Mouse (Mus musculus) thymus, postnatal 0 days (tissue): ENCODE measurements at regions not wholly inside any gene's neighbourhood (a gene's known extent, or its start where the extent isn't known, plus 50 kb on each side); places are given as distances from the start of the nearest gene placed in this dataset.
"Not testable (repeated sequence)": the region's sequence is repeated elsewhere in the genome, so short reads cannot be mapped to it uniquely, and the experiment has no call there.

Source experiments
- DNase-seq: peaks from one replicate; pipeline ENCODE4 v3.0.0-alpha.2; 2015; ENCODE audit warnings: low spot score

DNA sequence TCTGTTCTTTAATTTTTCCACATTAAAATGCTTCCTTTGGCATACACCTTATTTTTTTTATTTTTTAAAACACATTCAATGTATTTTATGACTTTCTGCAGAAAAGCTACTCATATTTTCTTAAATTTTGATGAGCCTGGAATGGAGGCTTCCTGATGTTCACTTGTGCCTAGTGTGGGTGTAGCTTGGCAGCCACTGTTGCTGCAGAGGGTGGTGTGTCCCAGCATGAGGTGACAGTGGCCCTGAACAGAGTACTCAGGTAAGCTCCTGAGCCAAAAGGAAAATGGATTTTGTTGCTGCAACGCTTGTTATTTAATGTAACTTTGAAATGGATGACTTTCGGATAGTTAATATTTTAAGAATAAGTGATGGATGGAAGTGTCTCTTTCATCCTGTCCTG, 170.6 kb downstream of the Eipr1 start:
- DNase-seq, result no peak

DNA sequence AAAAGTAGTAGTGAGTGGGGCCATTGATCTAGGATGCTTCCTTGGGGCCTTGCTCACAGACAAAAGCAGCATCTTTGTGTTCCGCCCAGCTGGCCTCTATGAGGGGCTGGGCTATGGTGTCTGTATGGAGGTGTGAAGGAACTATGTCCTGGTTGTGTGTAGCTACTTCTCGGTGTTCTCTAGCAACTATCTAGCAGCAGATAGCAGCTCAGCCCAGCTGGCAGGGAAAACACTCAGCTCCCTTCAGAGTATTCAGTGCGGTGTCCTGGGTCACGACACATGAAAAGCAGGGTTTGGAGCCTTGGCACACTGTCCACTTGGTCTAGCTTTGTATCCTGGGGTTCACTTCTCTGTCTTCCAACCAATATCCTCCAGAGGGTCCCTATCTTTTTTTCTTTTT, 173.6 kb downstream of the Eipr1 start:
- no peak for DNase-seq

DNA sequence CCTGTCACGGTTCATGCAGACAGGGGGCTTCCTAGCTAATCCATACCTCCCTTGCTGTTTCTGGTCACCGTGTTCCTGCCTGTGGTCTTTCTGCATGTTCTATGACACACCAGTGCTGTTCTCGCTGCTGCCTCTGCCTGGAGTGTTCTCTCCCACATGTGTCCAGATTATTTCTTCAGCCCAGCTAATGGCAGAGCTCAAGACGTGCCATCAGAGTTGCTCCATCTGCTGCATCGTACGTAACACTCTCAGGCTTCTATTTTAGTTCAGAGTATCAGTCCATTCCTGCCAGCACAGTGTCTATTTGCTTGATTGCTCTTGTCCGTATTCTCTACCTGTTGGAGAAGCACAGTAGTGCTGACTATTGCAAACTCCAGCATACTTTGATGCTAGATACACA, 188.3 kb downstream of the Eipr1 start:
- no peak for DNase-seq

DNA sequence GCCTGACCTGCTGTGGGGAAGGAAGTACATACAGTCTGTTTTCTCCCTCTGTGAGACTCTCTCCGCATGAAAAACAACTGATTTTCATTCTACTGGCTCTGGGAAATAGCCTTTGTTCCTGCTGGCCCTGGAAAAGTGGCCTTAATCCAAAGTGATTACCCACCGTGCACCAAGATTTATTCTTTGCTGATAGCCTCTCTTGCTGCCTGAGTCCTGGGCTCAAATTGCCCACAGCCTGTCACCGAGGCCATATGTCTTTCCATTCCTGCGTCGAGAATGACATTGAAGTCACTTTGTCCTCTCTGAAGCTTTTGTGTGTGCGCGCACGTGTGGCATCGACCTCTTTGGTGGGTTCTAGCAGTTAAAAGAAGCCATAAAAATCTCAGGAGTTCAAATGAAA, 197.3 kb downstream of the Eipr1 start:
- DNase-seq, result no peak

DNA sequence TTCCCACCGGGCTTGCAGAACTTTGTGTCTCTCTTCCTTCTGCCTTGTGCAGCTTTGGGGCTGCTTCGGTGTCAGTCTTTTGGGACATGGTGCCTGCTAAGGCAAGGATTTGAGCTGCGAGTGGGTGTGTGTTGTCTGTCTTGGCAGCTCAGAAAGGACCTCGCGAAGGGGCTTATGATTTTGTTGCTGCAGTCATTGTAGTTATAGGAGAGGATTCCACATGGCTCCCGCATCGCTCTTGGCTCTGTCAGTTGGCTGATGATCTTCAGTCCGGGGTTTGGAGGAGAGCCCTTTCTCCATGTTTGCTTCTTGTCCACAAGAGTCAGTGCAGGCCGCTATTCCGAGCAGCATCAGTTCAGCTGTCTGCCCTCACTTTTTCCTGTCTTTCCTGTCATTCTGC, 197.7 kb downstream of the Eipr1 start:
- DNase-seq, result no peak

DNA sequence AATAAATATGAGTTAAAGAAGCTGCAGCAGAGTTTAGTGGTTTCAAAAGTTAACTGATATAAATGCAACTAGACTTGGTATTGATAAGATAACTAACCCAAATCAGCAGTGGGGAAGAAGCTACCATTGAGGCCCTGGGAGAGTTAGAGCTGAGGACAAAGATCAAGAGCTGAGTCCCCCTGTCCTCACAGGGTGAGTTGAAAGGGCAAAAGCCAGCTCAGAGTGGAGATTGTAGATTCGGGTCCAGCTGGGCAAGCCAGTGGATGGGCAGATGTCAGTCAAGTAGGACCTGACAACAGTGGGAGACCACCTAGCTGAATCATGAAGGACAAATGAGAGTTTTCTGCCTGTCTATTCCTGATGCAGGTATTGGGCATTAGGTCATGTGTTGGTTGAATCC, 205.6 kb downstream of the Eipr1 start:
- no peak for DNase-seq

DNA sequence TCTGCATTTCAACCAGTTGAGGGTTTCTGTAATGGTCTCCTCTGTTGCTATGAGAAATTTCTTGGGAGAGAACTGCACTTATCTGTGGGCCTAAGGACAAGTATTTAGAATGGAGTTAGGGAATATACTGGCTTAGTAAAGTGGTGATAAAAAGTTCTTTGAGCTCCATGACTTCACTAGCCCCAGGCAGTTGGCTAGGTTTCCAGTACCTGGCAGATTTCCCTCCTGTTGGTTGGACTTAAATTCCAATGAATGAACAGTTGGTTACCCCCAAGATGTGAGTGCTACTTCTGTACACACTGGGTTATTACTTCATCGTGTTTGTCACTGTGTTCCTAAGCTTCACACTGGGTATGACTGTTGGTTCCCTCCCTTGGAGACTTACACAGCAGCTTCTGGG, 207.1 kb downstream of the Eipr1 start:
- no peak for DNase-seq

DNA sequence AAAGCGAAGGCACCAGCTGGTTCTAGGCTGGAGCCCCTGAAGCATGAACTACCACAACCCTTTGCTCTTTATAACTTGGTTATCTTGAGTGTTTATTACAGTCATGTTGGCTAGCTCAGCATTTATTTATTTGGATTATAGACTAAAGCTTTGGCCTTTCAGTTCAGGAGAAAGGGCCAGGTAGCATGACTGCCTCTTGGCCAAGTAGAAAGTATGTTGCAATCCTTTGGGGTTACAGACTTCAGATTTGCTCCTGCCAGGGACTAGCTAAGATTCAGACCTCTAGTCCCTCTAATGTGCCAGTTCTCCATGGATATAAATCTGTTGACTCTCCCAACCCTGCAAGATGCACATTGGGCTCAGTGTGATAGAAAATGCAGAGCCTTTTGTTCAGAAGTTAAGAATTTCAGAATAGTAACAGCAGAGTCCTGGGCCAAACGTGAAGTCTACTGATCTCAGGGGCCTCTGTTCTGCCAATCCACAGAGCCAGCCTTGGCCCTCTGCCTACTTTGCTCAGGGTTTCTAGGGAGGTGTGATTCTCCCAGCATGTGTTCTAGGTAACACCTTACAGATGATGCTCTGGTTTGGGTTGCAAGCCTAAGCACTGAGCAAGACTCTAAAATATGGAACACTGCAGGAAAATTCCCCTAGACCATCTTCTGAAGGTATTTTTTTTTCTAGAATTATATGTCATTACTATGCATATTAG, 218.2 kb downstream of the Eipr1 start:
- no peak for DNase-seq

DNA sequence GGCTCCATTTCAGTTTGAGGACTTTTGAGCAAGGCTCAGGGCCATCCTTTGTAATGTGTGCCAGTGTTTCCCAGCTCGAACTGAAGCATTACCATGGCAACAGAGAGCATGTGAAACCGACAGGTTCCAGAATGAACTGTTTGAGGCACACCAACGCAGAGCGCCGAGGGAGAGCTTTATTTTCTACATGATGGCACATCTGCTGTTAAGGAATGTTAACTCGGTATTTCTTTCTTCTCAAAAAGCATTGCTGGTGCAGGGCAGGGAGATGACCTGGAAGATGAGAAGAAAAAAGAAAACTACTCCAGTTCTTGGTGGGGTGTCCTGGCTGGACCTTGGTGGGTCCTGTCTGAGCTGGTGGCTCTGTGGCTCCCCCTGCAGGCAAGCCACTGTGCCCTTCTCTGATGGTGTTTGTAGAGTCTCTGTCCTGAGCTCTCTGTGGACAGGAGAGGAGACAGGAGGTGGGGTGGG, 223.0 kb downstream of the Eipr1 start:
- DNase-seq, result no peak

DNA sequence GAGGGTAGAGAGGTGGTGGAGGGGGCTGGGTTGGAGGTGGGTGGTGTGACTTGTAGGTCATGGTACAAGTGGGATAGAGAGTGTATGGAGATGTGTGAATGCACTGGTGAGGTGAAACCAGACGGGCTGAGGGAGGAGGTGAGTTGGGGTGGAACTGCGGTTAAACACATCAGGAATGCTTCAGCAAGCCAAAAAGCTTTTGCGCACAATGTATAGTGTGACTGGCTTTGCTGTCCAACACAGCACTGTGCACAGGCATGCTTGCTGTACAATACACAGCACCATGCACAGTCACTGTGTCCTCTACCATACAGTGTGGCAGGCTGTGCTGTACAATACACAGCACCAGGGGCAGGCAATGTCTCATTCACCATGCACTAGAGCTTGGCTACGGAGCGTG, 223.6 kb downstream of the Eipr1 start:
- DNase-seq, result no peak

DNA sequence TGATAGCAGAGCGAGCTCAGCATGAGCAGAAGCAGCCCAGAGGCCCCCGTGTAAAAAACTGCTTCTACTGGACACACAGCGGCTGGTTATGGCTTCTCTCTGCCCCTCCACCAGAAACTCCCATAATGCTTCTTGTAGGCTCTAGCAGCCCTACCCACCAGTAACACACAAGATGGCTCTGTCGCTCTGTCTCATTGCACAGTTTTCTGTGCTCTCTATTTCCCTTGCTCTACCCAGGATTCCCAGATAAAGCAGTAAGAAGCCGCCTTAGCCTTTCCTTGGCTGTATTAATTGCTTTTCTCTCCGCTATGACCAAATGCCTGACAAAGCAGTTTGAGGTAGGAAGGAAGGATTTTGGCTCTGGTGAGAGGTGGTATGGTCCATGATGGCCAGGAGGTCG, 228.1 kb downstream of the Eipr1 start:
- no peak for DNase-seq

DNA sequence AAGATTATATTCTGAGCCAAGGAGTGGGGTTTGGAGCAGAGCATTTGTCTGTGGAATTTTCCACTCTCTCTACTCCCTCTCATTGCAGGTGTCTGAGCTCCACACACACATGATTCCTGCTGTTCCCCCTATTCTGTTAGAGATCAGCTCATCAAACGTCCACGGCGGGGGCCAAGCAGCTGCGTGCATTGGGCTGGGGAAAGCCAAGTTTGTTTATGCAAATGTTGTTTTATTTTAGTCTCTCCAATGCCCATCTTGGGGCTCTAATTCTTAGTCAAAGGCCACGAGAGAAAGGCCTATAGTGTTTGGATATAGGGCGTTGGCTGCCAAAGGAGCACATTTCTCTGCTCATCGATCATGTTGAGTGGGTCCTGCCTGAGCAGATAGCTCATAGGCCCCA, 234.6 kb downstream of the Eipr1 start:
- no peak for DNase-seq

DNA sequence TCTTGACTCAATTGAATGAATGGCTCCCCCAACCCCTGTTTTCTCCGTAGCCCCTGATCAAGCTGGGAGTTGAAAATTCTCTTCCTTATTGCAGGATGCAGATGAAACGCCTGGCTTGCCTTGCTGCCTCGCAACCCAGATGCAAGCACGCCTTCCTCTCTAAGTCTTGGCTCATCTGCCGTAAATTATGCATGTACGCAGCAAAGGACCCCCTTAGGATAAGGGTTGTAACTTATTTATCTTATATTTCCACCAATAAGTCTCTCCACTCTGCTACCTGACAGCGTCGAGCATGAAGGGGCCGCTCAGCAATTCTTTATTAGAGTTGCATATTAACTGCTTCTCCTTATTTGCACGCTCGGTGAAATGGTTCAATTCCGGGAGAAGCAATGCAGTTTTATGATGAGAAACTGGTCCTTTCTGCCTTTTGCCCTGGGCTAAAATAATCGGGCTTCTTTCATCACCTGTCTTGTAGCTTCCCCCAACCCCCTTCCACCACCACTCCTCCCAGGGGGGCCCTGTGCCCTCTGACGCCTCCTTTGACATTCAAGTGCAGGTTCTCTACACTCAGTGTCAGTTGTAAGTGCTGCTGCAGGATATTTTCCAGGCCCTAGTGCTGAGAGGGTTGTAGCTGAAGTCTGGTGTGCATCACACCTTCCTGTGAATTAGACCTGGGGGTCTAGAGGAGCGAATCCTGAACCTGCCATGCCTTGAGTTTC, 246.0 kb downstream of the Eipr1 start:
- DNase-seq, result no peak

DNA sequence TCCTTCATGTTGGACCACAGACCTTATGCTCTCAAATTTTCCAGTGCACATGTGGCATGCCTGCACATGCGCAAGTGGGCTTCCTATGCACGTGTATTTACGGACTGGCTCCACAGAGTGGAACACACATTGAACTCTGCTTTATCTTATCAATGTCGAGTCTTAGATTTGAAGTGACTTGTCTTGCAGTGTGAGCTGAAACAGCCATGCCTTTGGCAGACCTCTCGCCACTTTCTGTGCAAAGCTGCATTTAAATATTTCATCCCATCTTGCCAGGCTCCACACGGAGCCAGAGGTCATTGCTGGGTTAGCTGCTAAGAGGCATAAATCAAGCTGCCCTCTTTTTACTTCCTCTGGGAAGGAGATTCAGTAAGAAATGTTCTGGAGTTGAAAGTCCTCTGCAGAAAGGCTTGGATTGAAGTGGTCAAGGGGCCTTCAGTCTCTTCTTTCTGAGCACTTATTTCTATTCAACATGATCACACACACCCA, 248.4 kb downstream of the Eipr1 start:
- DNase-seq, result no peak

DNA sequence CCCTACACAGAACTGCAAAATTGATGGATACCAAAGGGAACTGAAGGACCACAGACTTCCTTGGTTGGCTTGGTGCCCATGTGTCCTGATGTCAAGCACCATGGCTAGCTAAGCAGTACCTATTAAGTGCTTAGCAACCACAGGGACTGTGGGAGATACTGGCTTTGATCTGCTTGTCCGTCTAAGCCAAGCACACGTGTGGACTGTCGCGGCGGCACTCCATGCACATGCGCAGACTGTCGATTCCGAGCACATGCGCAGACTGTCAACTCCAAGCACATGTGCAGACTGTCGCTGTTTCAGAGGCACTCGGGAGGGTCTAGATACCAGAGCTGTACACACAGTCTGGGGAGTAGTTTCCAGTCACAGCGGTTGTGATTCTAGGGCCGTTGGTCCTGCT, 252.9 kb downstream of the Eipr1 start:
- DNase-seq, result no peak

DNA sequence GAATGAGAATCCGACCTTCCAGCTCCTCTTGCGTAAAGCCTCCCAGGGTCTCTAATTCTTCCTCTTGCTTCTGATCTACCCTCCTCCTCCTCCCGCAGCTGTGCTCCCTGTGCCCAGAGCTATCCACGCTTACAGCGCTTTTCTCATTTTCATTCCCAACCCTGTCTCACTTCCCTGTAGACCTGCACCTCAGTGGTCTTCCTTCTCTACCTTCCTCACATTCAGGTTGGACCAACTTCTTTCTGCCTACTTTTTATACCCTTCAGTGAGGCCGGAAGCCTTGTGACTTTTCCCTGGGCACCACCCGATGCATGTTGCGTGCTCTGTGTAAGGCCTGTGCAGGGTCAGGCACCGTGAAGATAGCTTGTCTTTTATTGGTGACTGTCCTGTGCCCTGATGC, 263.0 kb downstream of the Eipr1 start:
- DNase-seq, result no peak

DNA sequence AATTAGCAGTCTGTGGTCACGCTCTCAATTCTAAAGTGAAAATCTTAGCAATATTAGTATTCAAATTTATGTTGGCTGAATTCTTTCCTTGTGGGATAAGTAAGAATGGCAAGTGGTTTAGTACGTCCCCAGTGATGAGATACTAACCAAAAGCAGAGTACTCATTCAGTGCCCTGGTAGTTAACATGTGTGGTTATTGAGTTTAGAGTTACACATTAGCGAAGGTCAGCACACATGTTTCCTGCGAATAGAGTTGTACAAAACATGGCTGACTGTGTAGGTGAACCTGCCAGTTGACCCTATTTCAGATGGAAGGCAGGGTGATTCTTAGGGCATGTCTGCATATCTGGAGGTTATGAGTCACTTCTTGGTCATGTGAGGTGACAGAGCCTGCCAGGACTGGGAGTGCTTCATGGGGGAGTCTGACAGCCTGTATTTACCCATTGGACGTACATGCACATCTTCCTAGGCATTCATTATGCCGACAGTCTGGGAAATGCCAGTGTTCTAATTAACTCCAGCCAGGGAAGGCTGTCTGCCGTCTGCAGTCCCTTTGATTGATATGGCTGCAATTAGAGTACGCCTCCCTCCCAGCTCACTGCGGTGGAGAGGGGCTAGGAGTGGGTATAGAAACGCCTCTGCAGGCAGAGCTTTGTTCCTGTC, 263.7 kb downstream of the Eipr1 start:
- no peak for DNase-seq

DNA sequence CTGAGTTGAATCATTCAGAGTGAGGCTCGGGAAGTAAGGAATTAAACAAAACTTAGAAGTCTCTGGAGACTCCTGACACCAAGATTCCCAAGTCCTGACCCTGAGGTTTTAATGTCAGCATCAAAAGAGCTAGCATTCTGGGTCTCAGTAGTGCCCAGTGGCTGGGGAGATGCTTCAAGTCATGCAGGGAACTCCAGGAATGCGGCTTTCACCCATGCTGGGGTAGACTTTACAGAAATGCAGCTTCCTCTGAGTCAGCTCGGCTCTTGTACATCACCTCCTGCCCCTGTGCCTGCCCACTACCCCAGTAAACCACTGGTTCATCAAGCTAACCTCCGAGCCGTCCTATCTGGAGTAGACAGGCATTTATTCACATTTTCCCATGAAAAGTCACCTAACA, 269.5 kb downstream of the Eipr1 start:
- no peak for DNase-seq

DNA sequence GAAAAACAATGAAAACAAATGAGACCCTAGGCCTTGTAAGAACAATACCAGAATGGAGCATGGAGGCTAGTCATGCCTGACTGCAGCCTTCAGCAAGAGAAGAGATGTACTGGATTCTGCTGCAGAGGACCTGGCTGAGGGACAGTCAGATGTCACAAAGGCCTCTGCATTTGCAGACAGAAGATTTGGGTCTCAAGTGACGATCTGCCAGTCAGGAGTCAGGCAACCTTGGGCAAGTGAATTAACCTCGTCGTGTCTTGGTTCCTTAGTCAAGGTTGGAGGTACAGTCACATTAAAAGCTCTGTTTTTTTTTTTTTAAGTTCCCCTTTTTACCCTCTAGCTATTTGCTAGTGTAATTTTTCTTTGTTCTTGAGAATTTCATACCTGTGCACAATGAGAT, 276.6 kb downstream of the Eipr1 start:
- DNase-seq, result no peak

DNA sequence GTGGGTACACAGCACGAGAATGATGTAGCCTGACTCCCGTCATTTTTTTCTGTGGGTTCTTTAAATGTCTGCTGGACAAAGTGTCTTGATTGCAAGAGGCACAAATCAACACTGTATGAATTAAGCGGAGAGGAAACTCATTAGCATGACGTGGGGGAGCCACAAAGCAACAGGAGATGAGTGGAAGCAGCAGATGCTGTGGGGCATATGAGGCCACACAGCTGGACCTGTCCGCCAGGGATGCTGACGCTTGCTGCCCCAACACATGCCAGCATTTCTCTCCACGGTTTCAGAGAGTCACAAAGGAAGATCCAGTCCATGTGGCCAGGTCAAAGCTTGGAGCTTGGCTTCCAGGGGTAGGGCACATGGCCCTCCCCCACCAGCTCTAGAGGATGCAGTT, 277.9 kb downstream of the Eipr1 start:
- DNase-seq, result no peak

DNA sequence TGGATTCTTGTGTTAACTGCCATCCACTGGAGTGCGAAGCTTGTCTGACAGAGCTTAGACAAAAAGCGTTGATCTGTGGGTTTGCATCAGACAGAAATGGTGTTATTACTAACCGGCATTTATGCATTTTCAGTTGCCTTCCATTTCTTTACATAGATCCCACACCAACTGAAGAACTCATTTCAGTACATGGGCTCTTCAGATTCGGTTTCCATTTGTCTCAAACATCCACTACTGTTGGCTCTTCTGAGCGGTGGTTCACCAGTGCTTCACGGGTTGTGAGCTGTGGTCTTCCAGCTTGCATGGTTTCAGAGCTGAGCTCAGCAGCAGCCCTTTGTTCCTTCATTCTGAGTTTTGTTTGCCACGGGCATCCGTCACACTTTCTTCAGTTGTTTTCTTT, 294.4 kb downstream of the Eipr1 start:
- DNase-seq, result no peak

DNA sequence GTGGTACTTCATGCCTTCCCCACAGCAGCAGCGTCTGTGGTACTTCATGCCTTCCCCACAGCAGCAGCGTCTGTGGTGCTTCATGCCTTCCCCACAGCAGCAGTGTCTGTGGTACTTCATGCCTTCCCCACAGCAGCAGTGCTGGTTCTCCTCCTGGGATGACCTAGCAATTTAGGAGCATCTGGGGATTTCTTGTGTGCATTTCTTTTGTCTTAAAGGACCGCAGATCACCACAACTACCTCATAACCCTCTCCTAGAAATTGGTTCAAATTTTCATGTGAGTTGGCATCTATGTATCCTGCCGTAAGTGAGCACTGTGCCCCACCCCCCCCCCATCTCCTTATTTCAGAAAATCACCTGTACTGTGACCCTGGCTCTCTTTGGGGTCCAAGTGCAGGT, 297.0 kb downstream of the Eipr1 start:
- not testable (repeated sequence) for DNase-seq

DNA sequence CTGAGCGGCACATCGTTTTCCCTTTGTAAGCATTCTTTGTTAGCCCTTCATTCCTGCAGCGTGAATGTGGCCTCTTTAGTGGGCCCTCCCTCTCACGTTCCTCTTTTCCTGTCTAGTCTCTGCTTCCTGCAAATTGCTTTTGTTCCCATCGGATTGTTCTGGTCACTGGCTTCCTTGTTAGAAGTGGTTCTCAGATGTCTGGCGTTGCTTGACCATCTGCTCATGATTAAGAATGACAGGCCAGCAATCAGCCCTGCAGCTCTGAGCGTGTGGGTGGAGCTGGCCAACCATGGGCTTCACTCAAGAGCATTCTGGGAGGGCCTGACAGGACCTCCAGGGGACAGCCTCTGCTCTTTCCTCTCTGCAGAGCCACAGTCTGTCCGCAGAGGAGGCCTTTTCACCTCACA, 297.5 kb downstream of the Eipr1 start:
- no peak for DNase-seq
